Mouse (Mus musculus) liver, postnatal 0 days (tissue): ENCODE measurements around the gene Pllp. TPM values are rescaled to one million over a fixed set of nuclear protein-coding genes. Genes with fewer than 3 reads are reported as not detected.

ENCODE experiments used
- ATAC-seq: fragments of 200-750 bp; cut with Nextera tagmentation; 2 replicates; pipeline ENCODE4 v1.8.0; 2017; ENCODE audit warnings: mild to moderate bottlenecking, moderate library complexity
- DNase-seq: peaks from one replicate; pipeline ENCODE4 v3.0.0-alpha.2; 2016
- H3K27ac ChIP-seq: fragments of 300-500 bp; sonication (generic); 2 replicates; pipeline ENCODE4 v1.5.1; 2014; ENCODE audit warnings: antibody characterized with exemption, moderate library complexity, mild to moderate bottlenecking, low read depth
- H3K27me3 ChIP-seq: fragments of 300-500 bp; sonication (generic); 2 replicates; pipeline ENCODE4 v1.6.1; 2014; ENCODE audit warnings: low read length, control low read depth, mixed read lengths; ENCODE audit not compliant: insufficient read depth
- H3K36me3 ChIP-seq: fragments of 300-500 bp; sonication (generic); replicated peaks from 2 replicates; pipeline ENCODE4 v1.6.1; 2014; ENCODE audit warnings: mild to moderate bottlenecking, control low read depth, low read length, moderate library complexity, mixed read lengths; ENCODE audit not compliant: insufficient read depth
- H3K4me1 ChIP-seq: fragments of 300-500 bp; sonication (generic); 2 replicates; pipeline ENCODE4 v1.6.1; 2014; ENCODE audit warnings: antibody characterized with exemption, mild to moderate bottlenecking, control low read depth; ENCODE audit not compliant: insufficient read depth
- H3K4me2 ChIP-seq: fragments of 300-500 bp; sonication (generic); 2 replicates; pipeline ENCODE4 v1.6.1; 2014; ENCODE audit warnings: low read depth, mild to moderate bottlenecking, low read length, moderate library complexity, mixed read lengths
- H3K4me3 ChIP-seq: fragments of 300-500 bp; sonication (generic); 2 replicates; pipeline ENCODE4 v1.5.1; 2014; ENCODE audit warnings: low read depth, low read length
- H3K9ac ChIP-seq: fragments of 300-500 bp; sonication (generic); replicated peaks from 2 replicates; pipeline ENCODE4 v1.6.1; 2014; ENCODE audit warnings: mild to moderate bottlenecking, moderate library complexity
- H3K9me3 ChIP-seq: fragments of 300-500 bp; sonication (generic); 2 replicates; pipeline ENCODE4 v1.6.1; 2016; ENCODE audit warnings: mild to moderate bottlenecking, control low read depth, low read length, mixed read lengths
- CTCF ChIP-seq: sonication (generic); IDR thresholded peaks from 2 replicates; pipeline ENCODE4 v1.5.1; 2016; ENCODE audit warnings: antibody characterized with exemption, low read depth
- EP300 ChIP-seq: IDR thresholded peaks from 2 replicates; pipeline ENCODE4 v1.6.1; 2016; ENCODE audit warnings: antibody characterized with exemption, low read depth, mild to moderate bottlenecking
- WGBS: fragments of 180-500 bp; shearing (Covaris S2); extraction: QIAGEN DNeasy Blood & Tissue Kit; methylation state at CpG from one replicate; pipeline ENCODE4 v1.1.7; 2014; ENCODE audit not compliant: insufficient replicate concordance; 5-methylcytosine and 5-hydroxymethylcytosine counted together
- polyA plus RNA-seq: library from polyadenylated mRNA; unstranded; fragments of >200 nt; fragmentation: Nextera tagmentation; extraction: Ambion mirVana; gene quantifications from 2 replicates; pipeline ENCODE4 v1.2.1, GENCODE M21; 2015

Pllp gene
- polyA plus RNA-seq, 1 experiment from 2014 or later = 3.1 TPM

- DNase-seq (peak; percentile 10), ATAC-seq (no peak)
- no peak overlapping the region for H3K4me3 ChIP-seq
- H3K4me1 ChIP-seq = peaks cover 14% of the 10 kb centered on the region
- no peak for TF ChIP-seq EP300
- no peak overlapping the region for H3K27ac ChIP-seq
- H3K36me3 ChIP-seq = no peaks in the 10 kb centered on the region
- H3K4me2 ChIP-seq = no peak overlapping the region
- H3K9me3 ChIP-seq = no peaks in the 10 kb centered on the region
- 55% methylated on average over 4 of the region's 4 CpGs for WGBS
- H3K9ac ChIP-seq = no peak overlapping the region
- H3K27me3 ChIP-seq = peaks cover 23% of the 10 kb centered on the region
Measured at GRCm38 (mm10) chr8:94700421-94700935, 4.4 kb upstream of the Pllp start.

GRCm38 (mm10) chr8:94699366-94699765 lies 3.3 kb upstream of the Pllp start:
- 75% methylated on average over 16 of the region's 16 CpGs for WGBS
- DNase-seq (no peak), ATAC-seq (no peak)

DNA sequence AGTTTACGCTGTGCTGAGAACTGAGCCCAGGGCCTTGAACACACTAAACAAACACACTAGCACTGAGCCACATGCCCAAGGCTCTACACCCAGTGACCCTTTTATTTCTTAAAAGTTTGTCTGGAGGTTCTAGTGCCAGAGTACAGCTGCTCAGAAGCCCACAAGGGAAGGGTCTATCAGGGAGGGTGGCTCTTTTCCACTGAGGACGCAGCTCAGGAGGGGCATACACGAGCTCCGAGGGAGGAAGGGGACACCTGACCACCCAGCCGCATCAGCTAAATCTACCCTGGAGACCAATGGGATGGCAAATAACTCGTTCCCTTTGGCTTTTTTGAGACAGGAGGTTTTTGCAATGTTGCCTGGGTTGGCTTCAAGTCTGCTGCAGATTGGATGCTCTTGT lies 1.9 kb upstream of the Pllp start:
- no peak overlapping the region for H3K27ac ChIP-seq
- no peak for ATAC-seq
- no peak overlapping the region for H3K4me2 ChIP-seq
- no peaks in the 10 kb centered on the region for H3K9me3 ChIP-seq
- TF ChIP-seq CTCF (no peak), EP300 (no peak)
- H3K36me3 ChIP-seq = no peaks in the 10 kb centered on the region
- no peak for DNase-seq
- H3K4me3 ChIP-seq = no peak overlapping the region
- peaks cover 48% of the 10 kb centered on the region for H3K27me3 ChIP-seq
- peaks cover 16% of the 10 kb centered on the region for H3K4me1 ChIP-seq
- WGBS = 73% methylated on average over 6 of the region's 6 CpGs
- no peak overlapping the region for H3K9ac ChIP-seq

More at GRCm38 (mm10) chr8:94699366-94699765, 3.3 kb upstream of the Pllp start:
- H3K27me3 ChIP-seq = peaks cover 34% of the 10 kb centered on the region
- H3K9me3 ChIP-seq = no peaks in the 10 kb centered on the region
- no peak overlapping the region for H3K4me3 ChIP-seq
- H3K36me3 ChIP-seq = no peaks in the 10 kb centered on the region
- no peak overlapping the region for H3K4me2 ChIP-seq
- no peak overlapping the region for H3K9ac ChIP-seq
- H3K27ac ChIP-seq = no peak overlapping the region
- peaks cover 17% of the 10 kb centered on the region for H3K4me1 ChIP-seq
- TF ChIP-seq EP300 (no peak), CTCF (no peak)

- no peaks in the 10 kb centered on the region for H3K36me3 ChIP-seq
- no peak overlapping the region for H3K9ac ChIP-seq
- H3K4me1 ChIP-seq = peaks cover 12% of the 10 kb centered on the region
- DNase-seq (no peak), ATAC-seq (no peak)
- no peak for TF ChIP-seq CTCF
- TF ChIP-seq EP300 = no peak
- H3K27me3 ChIP-seq = peaks cover 48% of the 10 kb centered on the region
- no peak overlapping the region for H3K4me3 ChIP-seq
- WGBS = 49% methylated on average over 3 of the region's 3 CpGs
- H3K27ac ChIP-seq = no peak overlapping the region
- H3K4me2 ChIP-seq = no peak overlapping the region
- H3K9me3 ChIP-seq = no peaks in the 10 kb centered on the region
Measured at GRCm38 (mm10) chr8:94696566-94696965, 488 bp upstream of the Pllp start.

- ATAC-seq (peak; percentile 59), DNase-seq (peak; percentile 33)
- H3K4me3 ChIP-seq = peak overlapping the region; percentile 42
- no peaks in the 10 kb centered on the region for H3K36me3 ChIP-seq
- H3K9ac ChIP-seq = no peak overlapping the region
- H3K4me2 ChIP-seq = peak overlapping the region; percentile 71
- no peak overlapping the region for H3K27ac ChIP-seq
- H3K9me3 ChIP-seq = no peaks in the 10 kb centered on the region
- H3K27me3 ChIP-seq = peaks cover 48% of the 10 kb centered on the region
- under 1% methylated on average over 31 of the region's 31 CpGs for WGBS
- TF ChIP-seq EP300 = no peak
- peaks cover 12% of the 10 kb centered on the region for H3K4me1 ChIP-seq
Measured at GRCm38 (mm10) chr8:94695341-94695993, 611 bp downstream of the Pllp start.

DNA sequence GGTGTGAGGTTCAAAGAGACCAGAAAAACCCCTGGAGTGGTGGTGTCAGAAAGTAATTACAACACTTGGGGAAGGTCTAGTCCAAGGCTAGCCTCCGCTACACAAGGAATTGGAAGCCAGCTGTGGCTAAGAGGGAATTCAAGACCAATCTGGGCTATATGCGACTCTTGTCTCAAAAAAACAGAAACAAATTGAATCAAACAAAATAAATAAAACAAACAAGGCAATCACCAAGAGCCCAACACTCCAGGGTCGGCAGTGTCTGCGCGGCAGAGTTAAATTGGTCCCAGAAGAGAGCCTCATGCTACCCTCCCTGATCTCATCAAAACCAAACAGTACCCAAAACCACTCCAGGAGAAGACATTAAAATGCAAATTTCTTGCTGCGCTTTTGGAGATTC lies 1.4 kb downstream of the Pllp start:
- Histone ChIP-seq H3K9ac (no peak overlapping the region), H3K4me3 (no peak overlapping the region), H3K36me3 (no peaks in the 10 kb centered on the region), H3K4me1 (peaks cover 12% of the 10 kb centered on the region), H3K27ac (no peak overlapping the region), H3K4me2 (0 out of 2 replicates have a peak overlapping the region, but pooled peaks have one; percentile 71), H3K27me3 (peaks cover 48% of the 10 kb centered on the region), H3K9me3 (no peaks in the 10 kb centered on the region)
- ATAC-seq = no peak
- WGBS = 13% methylated on average over 6 of the region's 6 CpGs
- DNase-seq = no peak
- TF ChIP-seq CTCF = no peak
- TF ChIP-seq EP300 = no peak
